Mouse (Mus musculus) C2C12 (cell line): ENCODE measurements around the gene Ddx56. TPM values are rescaled to one million over a fixed set of nuclear protein-coding genes. Genes with fewer than 3 reads are reported as not detected.
A peak's percentile ranks its signal among the peaks of the same experiment; 100 is the strongest.

Source experiments
- H3K27me3 ChIP-seq: one replicate; pipeline ENCODE4 v1.6.1; 2011; ENCODE audit not compliant: control insufficient read depth, insufficient read depth, insufficient read length
- H3K36me3 ChIP-seq: one replicate; pipeline ENCODE4 v1.6.1; 2011; ENCODE audit not compliant: control insufficient read depth, insufficient read depth
- H3K4me3 ChIP-seq: one replicate; pipeline ENCODE4 v1.5.1; 2011; ENCODE audit warnings: mild to moderate bottlenecking, control low read depth; ENCODE audit not compliant: poor library complexity, insufficient read depth, severe bottlenecking
- H3K79me2 ChIP-seq: one replicate; pipeline ENCODE4 v1.6.1; 2011; ENCODE audit not compliant: control insufficient read depth, insufficient read depth
- H3K79me3 ChIP-seq: one replicate; pipeline ENCODE4 v1.6.1; 2011; ENCODE audit warnings: low read depth, control low read depth
- H3ac ChIP-seq: one replicate; pipeline ENCODE3; 2011; ENCODE audit warnings: low read depth; ENCODE audit not compliant: control insufficient read depth, insufficient read length
- CEBPB ChIP-seq: IDR thresholded peaks from one replicate; pipeline ENCODE4 v1.6.1; 2011; ENCODE audit warnings: low read depth, mild to moderate bottlenecking, control low read depth, moderate library complexity
- CTCF ChIP-seq: IDR thresholded peaks from one replicate; pipeline ENCODE4 v1.5.1; 2011; ENCODE audit not compliant: control insufficient read depth, insufficient read depth, insufficient read length
- FOSL1 ChIP-seq: IDR thresholded peaks from one replicate; pipeline ENCODE4 v1.8.0; 2011; ENCODE audit warnings: mild to moderate bottlenecking, low read length; ENCODE audit not compliant: poor library complexity, insufficient read depth, severe bottlenecking
- MAX ChIP-seq: IDR thresholded peaks from one replicate; pipeline ENCODE4 v1.6.1; 2011; ENCODE audit warnings: mild to moderate bottlenecking, control low read depth
- MYOD1 ChIP-seq: IDR thresholded peaks from one replicate; pipeline ENCODE4 v1.6.1; 2011; ENCODE audit warnings: low read depth; ENCODE audit not compliant: control insufficient read depth, insufficient read length
- MYOG ChIP-seq: IDR thresholded peaks from one replicate; pipeline ENCODE4 v1.6.1; 2011; ENCODE audit not compliant: control insufficient read depth, insufficient read length; ENCODE audit errors: extremely low read depth
- USF1 ChIP-seq: IDR thresholded peaks from one replicate; pipeline ENCODE4 v1.6.1; 2011; ENCODE audit warnings: low read depth, mild to moderate bottlenecking, control low read depth, moderate library complexity
- polyA plus RNA-seq: library from polyadenylated mRNA; unstranded; fragments of >200 nt; fragmentation: generic; extraction: Trizol; gene quantifications from one replicate; pipeline ENCODE4 v1.2.1, GENCODE M21; 2012; ENCODE audit warnings: missing spikeins

Ddx56 gene
- polyA plus RNA-seq, 1 experiment, result 77.3 TPM

DNA sequence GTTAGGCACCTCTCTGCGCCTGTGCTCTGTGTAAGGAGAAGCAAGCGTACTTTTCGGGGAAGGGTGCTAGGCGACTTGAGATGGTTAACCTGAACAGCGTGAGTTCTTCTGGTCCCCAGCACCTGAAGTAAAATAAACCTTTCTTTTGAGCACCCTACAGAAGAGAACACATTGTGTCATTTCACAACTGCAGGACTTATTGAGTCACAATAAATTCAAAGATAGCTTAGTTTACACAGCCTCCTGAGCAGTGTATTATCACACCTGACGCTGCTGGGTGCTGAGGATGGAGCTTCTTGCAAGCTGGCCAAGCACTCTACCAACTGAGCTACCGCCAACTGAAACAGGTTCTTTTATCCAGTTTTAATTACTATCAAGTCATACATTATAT is 7.5 kb upstream of the Ddx56 start:
- no peak for TF ChIP-seq MYOD1
- no peak for TF ChIP-seq FOSL1
- no peak for TF ChIP-seq MAX
- TF ChIP-seq CTCF, result no peak
- TF ChIP-seq USF1, result no peak
- TF ChIP-seq MYOG, result no peak
- no peak for TF ChIP-seq CEBPB
- H3K36me3 ChIP-seq, result peaks cover 20% of the 10 kb centered on the region
- H3K79me2 ChIP-seq, result peaks cover 28% of the 10 kb centered on the region
- H3K4me3 ChIP-seq, result no peak overlapping the region
- H3K79me3 ChIP-seq, result peaks cover 11% of the 10 kb centered on the region
- no peaks in the 10 kb centered on the region for H3K27me3 ChIP-seq
- no peak overlapping the region for H3ac ChIP-seq

DNA sequence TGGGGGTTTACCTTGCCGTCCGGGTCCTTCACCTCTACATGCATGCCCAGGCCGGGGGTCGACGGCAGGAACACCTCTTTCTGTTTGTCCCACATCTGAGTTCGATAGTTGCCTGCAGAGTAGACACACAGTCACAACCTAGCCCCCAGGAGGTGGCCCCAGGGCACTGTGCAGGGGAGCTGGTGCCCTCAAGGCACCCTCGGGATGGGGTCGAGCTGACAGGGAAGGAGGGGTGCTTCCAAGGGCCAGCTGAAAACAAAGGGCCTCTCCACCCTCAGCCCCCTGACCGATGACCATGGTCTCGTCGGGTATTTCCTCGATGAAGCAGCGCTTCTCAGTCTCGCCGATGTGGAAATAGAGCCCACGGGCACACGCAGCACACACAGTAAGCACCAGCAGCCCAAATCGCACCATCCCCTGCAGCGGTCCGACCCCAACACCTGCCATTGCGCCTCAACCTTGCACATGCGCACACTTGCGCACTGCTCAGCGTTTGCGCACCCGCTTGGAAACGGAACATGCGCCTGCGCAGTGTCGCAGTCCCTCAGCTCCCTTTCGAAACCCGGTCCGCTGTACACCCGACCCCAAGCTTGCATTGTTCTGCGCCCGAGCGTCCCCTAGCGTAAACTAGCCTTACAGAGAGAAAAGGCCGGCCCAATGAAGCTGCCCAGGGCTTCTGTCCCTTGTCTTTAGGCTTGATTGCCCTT is 7.0 kb upstream of the Ddx56 start, which contains the start of gene Tmed4:
Gene Tmed4, minus strand, starts transcription at position 484 of the 707 bp plus-strand sequence.
- Histone ChIP-seq H3K36me3 (peaks cover 20% of the 10 kb centered on the region), H3K27me3 (no peaks in the 10 kb centered on the region), H3K79me3 (peaks cover 11% of the 10 kb centered on the region), H3ac (peak within 1 kb of the TSS; percentile 91), H3K4me3 (peak within 1 kb of the TSS; percentile 97), H3K79me2 (peaks cover 28% of the 10 kb centered on the region)
- TF ChIP-seq USF1 (no peak), CTCF (peak; percentile 34), FOSL1 (no peak), MAX (peak; percentile 49), CEBPB (no peak), MYOD1 (peak; percentile 95), MYOG (no peak)

DNA sequence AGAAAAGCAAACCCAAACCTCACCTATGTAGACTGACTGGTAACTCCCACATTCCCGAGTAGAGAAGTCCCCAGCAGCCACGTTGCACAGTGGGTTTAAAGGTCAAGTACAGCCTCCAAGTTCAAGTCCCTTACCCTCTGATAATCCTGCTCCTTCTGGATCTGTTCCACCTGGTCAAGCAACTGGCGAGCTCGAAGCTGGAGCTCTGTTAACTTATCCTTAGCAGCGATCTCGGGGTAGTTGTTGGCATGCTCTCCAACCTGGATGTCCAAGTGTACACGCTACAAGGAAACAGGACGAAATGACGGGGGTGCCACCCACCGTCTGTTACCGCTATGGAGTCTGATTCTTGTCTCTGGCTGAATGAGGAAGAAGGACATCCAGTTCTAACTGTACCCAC is 6.0 kb upstream of the Ddx56 start:
- H3K36me3 ChIP-seq, result peaks cover 20% of the 10 kb centered on the region
- H3K4me3 ChIP-seq, result peak overlapping the region; percentile 97
- peak overlapping the region; percentile 73 for H3ac ChIP-seq
- H3K79me2 ChIP-seq, result peaks cover 28% of the 10 kb centered on the region
- H3K27me3 ChIP-seq, result no peaks in the 10 kb centered on the region
- TF ChIP-seq CEBPB (no peak), FOSL1 (no peak), CTCF (no peak), MYOD1 (no peak), USF1 (no peak), MAX (no peak), MYOG (no peak)
- H3K79me3 ChIP-seq, result peaks cover 11% of the 10 kb centered on the region

DNA sequence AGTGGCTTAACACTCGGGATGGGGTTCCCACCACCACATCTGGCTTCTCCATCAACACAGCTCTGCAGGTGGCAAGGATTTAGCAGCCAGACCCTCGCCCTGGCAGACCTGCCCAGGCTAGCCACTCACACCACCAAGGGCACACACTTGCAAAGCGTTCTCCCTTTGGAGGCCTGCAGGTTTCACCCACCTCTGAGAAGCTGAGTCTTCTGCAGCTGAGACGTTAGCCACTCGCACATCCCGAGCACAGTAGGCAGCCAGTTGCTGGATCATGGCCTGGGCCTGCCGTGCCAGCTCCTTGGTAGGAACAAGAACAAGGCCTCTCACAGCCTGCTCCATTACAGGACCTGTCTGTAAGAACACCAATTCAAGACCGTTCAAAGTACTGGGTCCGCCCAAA is 951 bp downstream of the Ddx56 start:
- TF ChIP-seq CTCF (no peak), MAX (no peak), MYOG (no peak), USF1 (no peak), CEBPB (no peak), MYOD1 (no peak), FOSL1 (no peak)
- H3K27me3 ChIP-seq, result no peaks in the 10 kb centered on the region
- H3K36me3 ChIP-seq, result peaks cover 61% of the 10 kb centered on the region
- H3K79me2 ChIP-seq, result peaks cover 35% of the 10 kb centered on the region
- H3K79me3 ChIP-seq, result peaks cover 24% of the 10 kb centered on the region
- peak overlapping the region; percentile 99 for H3ac ChIP-seq
- peak overlapping the region; percentile 95 for H3K4me3 ChIP-seq

DNA sequence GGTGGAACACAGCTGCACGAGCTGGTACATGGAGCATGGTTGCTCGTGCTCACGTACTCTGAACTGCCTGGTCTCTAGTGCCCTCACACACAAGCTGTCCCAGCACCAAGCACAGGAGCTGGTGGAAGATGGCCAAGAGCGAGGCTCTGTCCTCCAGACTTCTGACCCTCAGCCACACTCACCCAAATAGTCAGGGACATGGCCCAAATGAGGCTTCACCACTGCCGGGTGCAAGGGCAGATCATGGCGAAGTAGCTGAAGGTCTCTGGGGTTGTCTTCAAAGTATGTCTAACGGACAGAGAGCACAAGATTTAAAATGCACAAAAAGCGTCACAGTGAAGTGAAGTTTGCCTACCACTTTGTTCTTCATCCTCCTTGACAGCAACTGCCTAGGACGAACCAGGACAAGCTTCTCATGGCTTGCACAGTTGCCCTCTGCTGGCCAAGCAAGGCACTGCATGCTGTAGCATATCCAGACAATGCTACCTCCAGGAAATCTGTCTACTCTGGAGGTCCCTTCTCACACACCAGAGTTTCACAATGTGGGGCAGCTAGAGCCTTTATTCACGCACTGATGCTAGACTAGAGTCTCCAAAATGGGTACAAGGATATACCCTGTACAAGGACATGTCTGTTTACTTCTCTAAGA is 6.0 kb downstream of the Ddx56 start:
- H3K27me3 ChIP-seq, result no peaks in the 10 kb centered on the region
- no peak overlapping the region for H3ac ChIP-seq
- TF ChIP-seq MYOD1 (no peak), CTCF (peak; percentile 79), CEBPB (no peak), FOSL1 (no peak), MYOG (no peak)
- H3K79me2 ChIP-seq, result peaks cover 25% of the 10 kb centered on the region
- H3K36me3 ChIP-seq, result peaks cover 88% of the 10 kb centered on the region
- H3K79me3 ChIP-seq, result peaks cover 14% of the 10 kb centered on the region
- no peak overlapping the region for H3K4me3 ChIP-seq
